Mouse (Mus musculus): ENCODE results near the gene Tmem151b. TPM values are rescaled to one million over a fixed set of nuclear protein-coding genes. Genes with fewer than 3 reads are reported as not detected.

Gene Tmem151b
- total RNA-seq, 1 experiment, result 2.1 TPM

- no peaks in the 10 kb centered on the region for H3K9me3 ChIP-seq (ENCODE audit: control insufficient read depth, insufficient read depth, low read depth, low read length)
- H3K9ac ChIP-seq (ENCODE audit: insufficient read depth, low read depth, low read length, poor library complexity, severe bottlenecking), result no peak overlapping the region
- TF ChIP-seq MAFK (IDR thresholded peaks at IDR 0.05; ENCODE audit: insufficient read depth, low read depth, low read length) (no peak), ZC3H11A (IDR thresholded peaks at IDR 0.05; ENCODE audit: borderline replicate concordance, low read depth, low read length) (no peak), ZNF384 (IDR thresholded peaks at IDR 0.05; ENCODE audit: low read depth, low read length) (no peak), HCFC1 (IDR thresholded peaks at IDR 0.05; ENCODE audit: borderline replicate concordance, insufficient read depth, low read length) (no peak), CHD2 (IDR thresholded peaks at IDR 0.05; ENCODE audit: low read depth, low read length) (no peak)
- H3K4me1 ChIP-seq (ENCODE audit: control insufficient read depth in 2 of 2, insufficient read depth in 2 of 2, low read length in 2 of 2, poor library complexity in 1 of 2), result peaks cover 4 to 5% of the 10 kb centered on the region in 2 experiments; a peak in 3 of 4 replicates
- H3K4me3 ChIP-seq (ENCODE audit: insufficient read depth in 1 of 2, low read depth in 1 of 2, low read length in 2 of 2, poor library complexity in 1 of 2, severe bottlenecking in 1 of 2), result no peak overlapping the region
- no peak overlapping the region for H3K27ac ChIP-seq (ENCODE audit: insufficient read depth, low read depth, low read length, poor library complexity, severe bottlenecking)
- H3K36me3 ChIP-seq (ENCODE audit: control insufficient read depth, insufficient read depth, low read length, poor library complexity, severe bottlenecking), result no peaks in the 10 kb centered on the region
- in situ Hi-C loops (cut with MboI; ENCODE audit: low sequenced_read_pairs in 2 of 2, unreplicated experiment in 2 of 2), result loop anchor here (10.0 kb wide), 1 partner anchor 85 kb away; the partner anchor contains the start of gene Spats1 (in 2 of the 2)
- no peak for DNase-seq (ENCODE audit: low read depth, low spot score)
These were observed 10.5 kb upstream of the Tmem151b start for GRCm38 (mm10) chr17:45559732-45560525.

- Histone ChIP-seq H3K27ac (ENCODE audit: insufficient read depth, low read depth, low read length, poor library complexity, severe bottlenecking) (no peak overlapping the region), H3K9me3 (ENCODE audit: control insufficient read depth, insufficient read depth, low read depth, low read length) (no peaks in the 10 kb centered on the region), H3K4me1 (ENCODE audit: control insufficient read depth in 2 of 2, insufficient read depth in 2 of 2, low read length in 2 of 2, poor library complexity in 1 of 2) (peaks cover 4% of the 10 kb centered on the region in 2 experiments; a peak in 3 of 4 replicates), H3K4me3 (ENCODE audit: insufficient read depth in 1 of 2, low read depth in 1 of 2, low read length in 2 of 2, poor library complexity in 1 of 2, severe bottlenecking in 1 of 2) (no peak overlapping the region), H3K36me3 (ENCODE audit: control insufficient read depth, insufficient read depth, low read length, poor library complexity, severe bottlenecking) (no peaks in the 10 kb centered on the region), H3K9ac (ENCODE audit: insufficient read depth, low read depth, low read length, poor library complexity, severe bottlenecking) (no peak overlapping the region)
- no peak for TF ChIP-seq MAFK (IDR thresholded peaks at IDR 0.05; ENCODE audit: insufficient read depth, low read depth, low read length)
- TF ChIP-seq HCFC1 (IDR thresholded peaks at IDR 0.05; ENCODE audit: borderline replicate concordance, insufficient read depth, low read length), result no peak
- no peak for TF ChIP-seq ZC3H11A (IDR thresholded peaks at IDR 0.05; ENCODE audit: borderline replicate concordance, low read depth, low read length)
- no peak for TF ChIP-seq ZNF384 (IDR thresholded peaks at IDR 0.05; ENCODE audit: low read depth, low read length)
- TF ChIP-seq CHD2 (IDR thresholded peaks at IDR 0.05; ENCODE audit: low read depth, low read length), result no peak
- DNase-seq (ENCODE audit: low read depth, low spot score), result no peak
- in situ Hi-C loops (cut with MboI; ENCODE audit: low sequenced_read_pairs in 2 of 2, unreplicated experiment in 2 of 2), result loop anchor here (10.0 kb wide), 1 partner anchor 83 kb away; the partner anchor contains the start of gene Spats1 (in 2 of the 2)
These were observed 8.8 kb upstream of the Tmem151b start for GRCm38 (mm10) chr17:45557998-45558862.

GRCm38 (mm10) chr17:45557246-45557824, 7.9 kb upstream of the Tmem151b start:
- no peak overlapping the region for H3K4me3 ChIP-seq (ENCODE audit: insufficient read depth in 1 of 2, low read depth in 1 of 2, low read length in 2 of 2, poor library complexity in 1 of 2, severe bottlenecking in 1 of 2)
- H3K36me3 ChIP-seq (ENCODE audit: control insufficient read depth, insufficient read depth, low read length, poor library complexity, severe bottlenecking), result no peaks in the 10 kb centered on the region
- in situ Hi-C loops (cut with MboI; ENCODE audit: low sequenced_read_pairs in 2 of 2, unreplicated experiment in 2 of 2), result loop anchor here (10.0 kb wide), 1 partner anchor 83 kb away; the partner anchor contains the start of gene Spats1 (in 2 of the 2)
- no peak for TF ChIP-seq HCFC1 (IDR thresholded peaks at IDR 0.05; ENCODE audit: borderline replicate concordance, insufficient read depth, low read length)
- no peak for TF ChIP-seq MAFK (IDR thresholded peaks at IDR 0.05; ENCODE audit: insufficient read depth, low read depth, low read length)
- TF ChIP-seq ZC3H11A (IDR thresholded peaks at IDR 0.05; ENCODE audit: borderline replicate concordance, low read depth, low read length), result no peak
- TF ChIP-seq CHD2 (IDR thresholded peaks at IDR 0.05; ENCODE audit: low read depth, low read length), result no peak
- no peak for TF ChIP-seq ZNF384 (IDR thresholded peaks at IDR 0.05; ENCODE audit: low read depth, low read length)
- no peak overlapping the region for H3K9ac ChIP-seq (ENCODE audit: insufficient read depth, low read depth, low read length, poor library complexity, severe bottlenecking)
- no peak overlapping the region for H3K27ac ChIP-seq (ENCODE audit: insufficient read depth, low read depth, low read length, poor library complexity, severe bottlenecking)
- no peak for DNase-seq (ENCODE audit: low read depth, low spot score)
- H3K4me1 ChIP-seq (ENCODE audit: control insufficient read depth in 2 of 2, insufficient read depth in 2 of 2, low read length in 2 of 2, poor library complexity in 1 of 2), result peaks cover 4% of the 10 kb centered on the region in 2 experiments; a peak in 3 of 4 replicates
- no peaks in the 10 kb centered on the region for H3K9me3 ChIP-seq (ENCODE audit: control insufficient read depth, insufficient read depth, low read depth, low read length)

Measured in ES-E14 (cell line).